Mouse (Mus musculus): ENCODE data around the gene Coq3.
A peak's percentile ranks its signal among the peaks of the same experiment; 100 is the strongest.

DNA sequence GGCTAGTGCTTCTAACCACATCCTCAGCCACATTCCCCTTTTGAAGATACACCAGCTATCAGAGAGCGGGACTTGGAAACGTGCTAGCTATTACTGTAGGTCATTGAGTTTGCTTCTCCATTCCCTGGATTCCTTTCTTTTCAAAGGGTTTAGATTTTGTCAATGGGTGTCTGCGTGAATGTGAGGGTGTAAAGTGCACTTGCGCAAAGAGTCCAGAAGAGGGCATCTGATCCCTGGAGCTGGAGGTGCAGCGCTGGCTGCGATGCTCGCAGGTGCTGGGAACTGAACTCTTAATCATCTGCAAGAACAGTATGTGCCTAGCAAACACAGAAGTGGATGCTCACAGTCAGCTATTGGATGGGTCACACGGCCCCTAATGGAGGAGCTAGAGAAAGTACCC is 46.6 kb upstream of the Coq3 start:
- TF ChIP-seq CTCF (IDR thresholded peaks at IDR 0.05; ENCODE audit: control insufficient read depth, insufficient read depth, insufficient replicate concordance, low read depth, low read length), result peak; percentile 10; the same call in 1 of the 2 replicates
- no peak for TF ChIP-seq POLR2A (IDR thresholded peaks at IDR 0.05; ENCODE audit: control insufficient read depth, low read depth, low read length)

Data from testis, adult 2 months (tissue).